Mouse (Mus musculus) forebrain, embryonic 13.5 days (tissue): Measurements from ENCODE around the gene Gm20388. TPM values are rescaled to one million over a fixed set of nuclear protein-coding genes. Genes with fewer than 3 reads are reported as not detected.

Experiments
- ATAC-seq: fragments of 200-750 bp; cut with Nextera tagmentation; 2 replicates; pipeline ENCODE4 v1.8.0; 2017
- H3K27ac ChIP-seq: fragments of 300-500 bp; sonication (generic); 2 replicates; pipeline ENCODE4 v1.5.1; 2015; ENCODE audit warnings: inconsistent platforms, mild to moderate bottlenecking, moderate library complexity
- H3K27me3 ChIP-seq: fragments of 300-500 bp; sonication (generic); 2 replicates; pipeline ENCODE4 v1.6.1; 2015; ENCODE audit warnings: mild to moderate bottlenecking, inconsistent platforms
- H3K36me3 ChIP-seq: fragments of 300-500 bp; sonication (generic); 2 replicates; pipeline ENCODE4 v1.6.1; 2015; ENCODE audit warnings: mild to moderate bottlenecking, inconsistent platforms; ENCODE audit not compliant: poor library complexity, severe bottlenecking
- H3K4me1 ChIP-seq: fragments of 300-500 bp; sonication (generic); 2 replicates; pipeline ENCODE4 v1.6.1; 2015; ENCODE audit warnings: inconsistent platforms
- H3K4me2 ChIP-seq: fragments of 300-500 bp; sonication (generic); 2 replicates; pipeline ENCODE4 v1.6.1; 2015; ENCODE audit warnings: inconsistent platforms, mild to moderate bottlenecking, moderate library complexity
- H3K4me3 ChIP-seq: fragments of 300-500 bp; sonication (generic); 2 replicates; pipeline ENCODE4 v1.5.1; 2015; ENCODE audit warnings: mild to moderate bottlenecking, inconsistent platforms
- H3K9ac ChIP-seq: fragments of 300-500 bp; sonication (generic); 2 replicates; pipeline ENCODE4 v1.6.1; 2015; ENCODE audit warnings: mild to moderate bottlenecking, inconsistent platforms
- H3K9me3 ChIP-seq: fragments of 300-500 bp; sonication (generic); replicated peaks from 2 replicates; pipeline ENCODE4 v1.6.1; 2016; ENCODE audit warnings: inconsistent platforms
- WGBS: fragments of 180-500 bp; shearing (Covaris S2); methylation state at CpG from one replicate; pipeline ENCODE4 v1.1.7; 2015; 5-methylcytosine and 5-hydroxymethylcytosine counted together
- polyA plus RNA-seq: library from polyadenylated mRNA; unstranded; fragments of >200 nt; fragmentation: Nextera tagmentation; extraction: Ambion mirVana; gene quantifications from 2 replicates; pipeline ENCODE4 v1.2.1, GENCODE M21; 2015

Gm20388 gene
- polyA plus RNA-seq, 1 experiment from 2014 or later, result 5.6 TPM

GRCm38 (mm10) chr8:124137261-124137660, 4226.6 kb downstream of the Gm20388 start:
- H3K9ac ChIP-seq, result no peak overlapping the region
- peak; percentile 68; the same call in 1 of the 2 replicates for ATAC-seq
- 75% methylated on average over 5 of the region's 5 CpGs for WGBS
- no peaks in the 10 kb centered on the region for H3K9me3 ChIP-seq
- peak overlapping the region; percentile 4; the same call in 1 of the 2 replicates for H3K27ac ChIP-seq
- peaks cover 35% of the 10 kb centered on the region for H3K27me3 ChIP-seq
- H3K4me3 ChIP-seq, result no peak overlapping the region
- peaks cover 25% of the 10 kb centered on the region for H3K4me1 ChIP-seq
- H3K36me3 ChIP-seq, result no peaks in the 10 kb centered on the region
- no peak overlapping the region for H3K4me2 ChIP-seq

DNA sequence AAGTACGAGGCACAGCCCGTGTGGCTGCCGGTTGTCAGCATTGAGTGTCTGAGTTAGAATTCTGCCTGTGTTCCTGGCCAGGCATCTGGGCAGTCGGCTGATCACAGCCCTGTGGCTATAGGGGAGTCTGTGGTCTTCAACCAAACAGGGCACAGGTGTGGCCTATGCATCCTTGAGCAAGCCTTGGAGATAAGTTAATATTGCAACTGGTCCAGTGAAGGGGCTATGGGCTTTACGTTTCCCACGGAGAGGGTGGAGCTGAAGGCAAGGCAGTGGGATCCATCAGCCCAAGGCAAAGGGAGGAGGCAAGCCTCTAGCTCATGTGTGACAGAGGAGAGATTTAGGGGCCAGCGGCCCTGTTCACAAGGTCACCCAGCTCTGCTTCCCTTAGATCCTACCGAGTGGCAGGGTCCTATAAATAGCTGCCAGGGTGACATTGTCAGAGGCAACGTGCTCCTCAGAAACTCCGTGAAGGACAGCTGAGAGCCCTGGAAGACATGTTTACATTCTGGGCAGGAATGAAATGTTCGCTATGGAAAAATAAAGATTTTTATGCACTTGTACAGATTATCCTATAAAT, 4229.7 kb downstream of the Gm20388 start:
- H3K4me3 ChIP-seq, result 0 out of 2 replicates have a peak overlapping the region, but pooled peaks have one; percentile 3
- no peaks in the 10 kb centered on the region for H3K36me3 ChIP-seq
- H3K9me3 ChIP-seq, result no peaks in the 10 kb centered on the region
- H3K4me2 ChIP-seq, result peak overlapping the region; percentile 47
- peak overlapping the region; percentile 48 for H3K9ac ChIP-seq
- H3K27ac ChIP-seq, result peak overlapping the region; percentile 88
- H3K4me1 ChIP-seq, result peaks cover 48% of the 10 kb centered on the region
- H3K27me3 ChIP-seq, result peaks cover 49% of the 10 kb centered on the region
- peak; percentile 3; the same call in 1 of the 2 replicates for ATAC-seq
- 38% methylated on average over 11 of the region's 11 CpGs for WGBS

DNA sequence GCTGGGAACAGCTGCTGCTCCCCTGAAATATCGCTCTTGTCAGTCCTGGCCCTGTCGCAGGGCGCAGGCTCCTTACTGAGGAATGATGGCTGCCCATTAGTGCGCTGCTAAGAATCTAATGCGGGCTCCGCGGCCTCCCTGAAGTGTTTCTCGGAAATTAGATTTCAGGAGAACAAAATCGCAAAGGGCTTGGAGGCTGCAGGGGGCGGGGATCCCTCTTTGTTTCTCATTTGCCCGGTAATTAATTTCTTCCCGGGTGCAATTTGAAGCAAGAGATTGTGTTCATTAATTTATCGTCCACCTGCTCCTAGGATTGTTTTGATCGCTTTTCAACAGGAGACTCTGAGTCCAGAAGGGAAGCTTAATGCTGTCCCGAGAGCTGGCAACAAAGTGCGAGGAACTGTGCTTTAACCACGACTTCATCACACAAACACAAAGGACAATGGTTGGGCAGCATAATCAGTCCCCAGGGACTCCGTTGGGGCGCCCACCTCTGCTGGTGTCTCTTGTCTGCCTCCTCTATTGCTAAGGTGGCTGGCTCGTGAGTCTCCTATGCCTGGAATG, 4230.3 kb downstream of the Gm20388 start:
- peak overlapping the region; percentile 48 for H3K9ac ChIP-seq
- H3K9me3 ChIP-seq, result no peaks in the 10 kb centered on the region
- H3K4me2 ChIP-seq, result peak overlapping the region; percentile 47
- H3K36me3 ChIP-seq, result no peaks in the 10 kb centered on the region
- peak overlapping the region; percentile 88 for H3K27ac ChIP-seq
- H3K27me3 ChIP-seq, result peaks cover 53% of the 10 kb centered on the region
- WGBS, result 4% methylated on average over 20 of the region's 20 CpGs
- H3K4me1 ChIP-seq, result peaks cover 48% of the 10 kb centered on the region
- ATAC-seq, result peak; percentile 67
- H3K4me3 ChIP-seq, result peak overlapping the region; percentile 3; the same call in 1 of the 2 replicates

DNA sequence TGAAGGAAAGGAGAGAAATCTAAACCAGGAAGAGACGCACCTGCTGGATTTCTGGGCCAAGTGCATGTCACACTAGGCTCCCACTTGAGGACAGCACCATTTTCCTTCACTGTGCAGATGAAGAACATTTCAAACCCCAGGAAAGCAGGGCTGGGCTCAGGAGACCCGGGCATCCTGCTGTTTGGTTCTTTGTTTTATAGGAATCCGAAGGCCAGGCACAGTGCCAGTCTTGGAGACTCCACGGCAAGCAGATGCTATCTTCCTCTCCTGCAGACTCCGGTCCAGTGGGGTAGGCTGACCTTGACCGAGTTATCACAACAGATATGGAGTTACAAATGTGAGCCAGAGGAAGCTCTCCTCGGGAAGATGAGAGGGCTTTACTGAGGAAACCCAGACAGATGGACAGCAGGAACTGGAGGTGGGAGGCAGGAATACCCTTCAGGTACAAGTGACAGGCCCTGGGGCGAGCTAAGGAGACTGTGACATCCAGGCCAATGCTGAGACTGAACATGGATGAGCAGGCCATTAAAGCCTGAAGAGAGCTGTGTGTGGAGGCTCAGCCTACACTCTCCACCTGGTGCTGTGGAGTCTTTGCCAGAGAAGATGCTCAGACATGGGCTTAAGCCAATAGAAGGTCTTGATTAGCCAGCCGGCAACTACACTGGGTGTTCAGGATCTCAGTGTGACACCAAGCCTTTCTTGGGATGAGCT, 4231.2 kb downstream of the Gm20388 start:
- no peak overlapping the region for H3K4me3 ChIP-seq
- H3K27me3 ChIP-seq, result peaks cover 47% of the 10 kb centered on the region
- 0 out of 2 replicates have a peak overlapping the region, but pooled peaks have one; percentile 48 for H3K9ac ChIP-seq
- peaks cover 48% of the 10 kb centered on the region for H3K4me1 ChIP-seq
- ATAC-seq, result no peak
- no peaks in the 10 kb centered on the region for H3K9me3 ChIP-seq
- H3K27ac ChIP-seq, result peak overlapping the region; percentile 88
- H3K36me3 ChIP-seq, result no peaks in the 10 kb centered on the region
- 45% methylated on average over 9 of the region's 9 CpGs for WGBS
- H3K4me2 ChIP-seq, result no peak overlapping the region

DNA sequence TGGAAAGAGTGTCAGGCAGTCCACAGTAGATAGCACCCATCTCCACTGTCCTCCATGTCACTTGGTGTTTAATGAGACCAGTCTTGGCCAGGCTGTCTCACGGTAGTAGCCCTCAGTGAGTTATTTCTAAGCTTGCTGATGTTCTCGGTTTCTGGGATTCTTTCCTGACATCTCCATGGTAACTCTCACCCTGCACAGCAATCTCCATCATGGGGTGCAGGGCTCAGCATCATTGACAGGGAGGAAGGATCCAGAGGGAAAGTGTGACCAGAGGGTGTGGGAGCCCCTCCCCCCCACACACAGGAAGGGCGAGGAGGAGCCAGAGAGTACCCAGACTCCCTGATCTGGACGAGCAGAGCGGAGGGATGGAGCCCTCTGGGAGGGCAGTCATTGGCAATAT, 4232.4 kb downstream of the Gm20388 start:
- ATAC-seq, result no peak
- Histone ChIP-seq H3K9me3 (no peaks in the 10 kb centered on the region), H3K27me3 (peaks cover 37% of the 10 kb centered on the region), H3K27ac (no peak overlapping the region), H3K9ac (no peak overlapping the region), H3K36me3 (no peaks in the 10 kb centered on the region), H3K4me3 (no peak overlapping the region), H3K4me2 (no peak overlapping the region), H3K4me1 (peaks cover 48% of the 10 kb centered on the region)
- 59% methylated on average over 5 of the region's 5 CpGs for WGBS

DNA sequence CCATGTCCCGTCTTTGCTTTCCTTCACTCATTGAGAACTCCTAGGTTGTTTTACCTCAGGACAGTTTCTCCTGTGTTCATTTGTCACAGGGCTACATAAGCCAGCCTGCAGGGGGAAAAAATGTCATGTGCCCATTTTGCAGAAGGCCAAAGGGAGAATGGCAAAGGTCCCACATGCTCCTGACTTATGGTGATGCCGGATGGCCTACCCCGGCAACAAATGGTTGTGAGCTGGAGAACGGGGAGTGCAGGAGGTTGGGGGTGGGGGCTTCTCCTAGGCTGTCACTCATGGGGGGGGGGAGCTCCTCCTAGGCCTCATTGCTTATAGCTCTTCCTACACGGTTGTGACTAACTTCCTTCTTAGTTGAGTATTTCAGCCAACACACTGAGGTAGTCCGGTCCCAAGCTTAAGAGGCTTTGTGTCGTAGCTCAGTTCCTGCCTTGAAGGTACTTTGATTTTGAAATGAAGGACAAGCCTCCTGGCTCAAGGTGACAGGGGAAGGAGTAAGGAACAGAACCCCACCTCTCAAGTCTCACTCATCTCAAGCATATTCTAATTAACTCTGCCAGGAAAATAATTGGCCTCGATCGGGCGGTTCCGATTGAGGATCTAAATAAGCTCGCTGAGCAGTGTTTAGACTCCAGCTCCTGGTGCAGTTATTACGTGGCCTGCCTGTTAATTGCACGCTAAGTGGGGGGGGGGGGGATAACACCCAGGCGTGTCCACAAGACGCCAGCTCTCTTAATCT, 4233.4 kb downstream of the Gm20388 start:
- peak overlapping the region; percentile 20; the same call in 1 of the 2 replicates for H3K4me2 ChIP-seq
- no peak for ATAC-seq
- H3K9ac ChIP-seq, result no peak overlapping the region
- H3K36me3 ChIP-seq, result no peaks in the 10 kb centered on the region
- peaks cover 28% of the 10 kb centered on the region for H3K27me3 ChIP-seq
- 42% methylated on average over 16 of the region's 16 CpGs for WGBS
- H3K4me1 ChIP-seq, result peaks cover 48% of the 10 kb centered on the region
- H3K27ac ChIP-seq, result peak overlapping the region; percentile 10; the same call in 1 of the 2 replicates
- no peaks in the 10 kb centered on the region for H3K9me3 ChIP-seq
- H3K4me3 ChIP-seq, result no peak overlapping the region

- H3K4me2 ChIP-seq, result peak overlapping the region; percentile 20; the same call in 1 of the 2 replicates
- H3K4me3 ChIP-seq, result no peak overlapping the region
Observed at GRCm38 (mm10) chr8:124144619-124144980, 4234.0 kb downstream of the Gm20388 start.

GRCm38 (mm10) chr8:124146286-124146685, 4235.6 kb downstream of the Gm20388 start:
- Histone ChIP-seq H3K4me2 (no peak overlapping the region), H3K27me3 (peaks cover 23% of the 10 kb centered on the region)
- WGBS, result 91% methylated on average over 5 of the region's 5 CpGs

More at GRCm38 (mm10) chr8:124144619-124144980, 4234.0 kb downstream of the Gm20388 start:
- 39% methylated on average over 12 of the region's 12 CpGs for WGBS
- ATAC-seq, result no peak
- Histone ChIP-seq H3K27me3 (peaks cover 23% of the 10 kb centered on the region), H3K4me1 (peaks cover 48% of the 10 kb centered on the region), H3K9ac (no peak overlapping the region), H3K36me3 (no peaks in the 10 kb centered on the region), H3K9me3 (no peaks in the 10 kb centered on the region), H3K27ac (no peak overlapping the region)

GRCm38 (mm10) chr8:124150009-124150408, 4239.4 kb downstream of the Gm20388 start:
- Histone ChIP-seq H3K27me3 (peaks cover 8% of the 10 kb centered on the region), H3K4me3 (no peak overlapping the region), H3K9ac (no peak overlapping the region), H3K36me3 (no peaks in the 10 kb centered on the region), H3K4me2 (no peak overlapping the region), H3K4me1 (no peaks in the 10 kb centered on the region), H3K27ac (no peak overlapping the region), H3K9me3 (0 out of 2 replicates have a peak, but pooled peaks cover 3% of the 10 kb centered on the region)
- WGBS, result 89% methylated on average over 11 of the region's 11 CpGs
- ATAC-seq, result no peak

More at GRCm38 (mm10) chr8:124146286-124146685, 4235.6 kb downstream of the Gm20388 start:
- Histone ChIP-seq H3K9me3 (no peaks in the 10 kb centered on the region), H3K36me3 (no peaks in the 10 kb centered on the region), H3K27ac (no peak overlapping the region), H3K9ac (no peak overlapping the region), H3K4me3 (no peak overlapping the region), H3K4me1 (peaks cover 32% of the 10 kb centered on the region)
- no peak for ATAC-seq

GRCm38 (mm10) chr8:124150536-124150935, 4239.9 kb downstream of the Gm20388 start:
- WGBS, result 83% methylated on average over 5 of the region's 5 CpGs
- no peaks in the 10 kb centered on the region for H3K36me3 ChIP-seq
- H3K4me2 ChIP-seq, result no peak overlapping the region
- no peaks in the 10 kb centered on the region for H3K4me1 ChIP-seq
- ATAC-seq, result no peak
- H3K9ac ChIP-seq, result no peak overlapping the region
- peaks cover 3% of the 10 kb centered on the region for H3K27me3 ChIP-seq
- H3K27ac ChIP-seq, result no peak overlapping the region
- 0 out of 2 replicates have a peak, but pooled peaks cover 3% of the 10 kb centered on the region for H3K9me3 ChIP-seq
- no peak overlapping the region for H3K4me3 ChIP-seq

DNA sequence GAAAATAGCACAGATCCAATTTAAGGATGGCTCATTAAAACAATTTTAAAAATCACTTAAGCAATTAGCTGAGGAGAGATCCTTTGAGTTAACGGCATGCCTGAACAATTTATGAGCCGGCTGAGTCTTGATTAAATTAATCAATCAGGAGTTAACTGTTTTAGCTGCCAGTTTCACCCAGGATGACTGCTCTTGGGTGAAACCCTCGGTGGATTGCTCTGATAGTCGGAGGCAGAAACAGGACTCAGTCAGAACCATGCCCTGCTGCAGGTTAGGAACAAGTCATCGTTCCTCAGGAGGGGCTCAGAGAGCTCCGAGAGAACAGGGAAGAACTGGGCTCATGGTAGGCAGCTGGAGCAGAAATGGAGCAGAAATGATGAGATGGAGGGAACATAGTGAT, 4241.2 kb downstream of the Gm20388 start:
- 69% methylated on average over 6 of the region's 6 CpGs for WGBS
- no peak for ATAC-seq
- no peaks in the 10 kb centered on the region for H3K4me1 ChIP-seq
- H3K4me2 ChIP-seq, result no peak overlapping the region
- H3K4me3 ChIP-seq, result no peak overlapping the region
- H3K9me3 ChIP-seq, result 0 out of 2 replicates have a peak, but pooled peaks cover 3% of the 10 kb centered on the region
- no peaks in the 10 kb centered on the region for H3K36me3 ChIP-seq
- no peak overlapping the region for H3K9ac ChIP-seq
- H3K27ac ChIP-seq, result no peak overlapping the region
- no peaks in the 10 kb centered on the region for H3K27me3 ChIP-seq
